Mouse (Mus musculus): ENCODE results near the gene Nacc1.

Gene Nacc1

DNA sequence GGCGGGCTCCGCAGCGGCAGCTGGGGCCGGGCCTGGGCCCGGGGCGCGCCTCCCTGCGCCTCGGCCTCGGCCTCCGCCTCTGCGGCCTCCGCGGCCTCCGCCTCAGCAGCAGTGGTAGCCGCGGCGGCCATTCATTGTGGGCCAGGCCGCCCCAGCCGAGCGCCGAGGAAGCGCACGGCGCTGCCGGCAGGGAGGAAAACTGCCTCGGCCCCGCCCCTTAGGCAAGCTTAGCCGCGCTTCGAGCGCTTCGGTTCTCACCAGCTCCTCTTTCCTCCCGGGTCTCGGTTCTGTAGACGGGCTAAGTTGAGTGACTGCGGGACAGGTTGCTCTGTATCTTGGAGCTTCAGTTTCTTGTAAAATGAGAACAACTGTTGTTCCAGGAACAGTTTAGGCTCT lies at the start of gene Nacc1:
Nacc1 (minus strand) TSS at position 158 of the 396 bp plus-strand sequence.
- peak; percentile 84 to 89 for DNase-seq

DNA sequence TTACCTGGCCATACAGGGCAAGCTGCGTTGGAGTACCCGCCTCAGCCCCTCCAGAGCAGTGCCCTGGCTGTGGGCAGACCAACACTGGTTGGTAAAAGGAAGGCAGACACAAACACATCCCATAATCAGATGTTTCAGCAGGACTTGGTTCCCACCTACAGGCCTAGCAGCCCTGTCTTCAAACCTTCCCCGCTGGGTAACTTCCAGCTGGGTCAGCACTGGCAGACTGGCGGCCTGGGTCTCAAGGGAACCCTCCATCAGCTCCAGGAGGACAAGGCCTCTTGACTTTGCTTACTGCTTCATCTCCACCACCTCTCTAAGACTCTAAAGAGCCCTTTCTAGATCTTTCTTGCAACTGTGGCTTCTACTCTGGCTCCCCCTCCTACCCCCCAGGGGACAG lies 48.9 kb upstream of the Nacc1 start:
- no peak for DNase-seq

DNA sequence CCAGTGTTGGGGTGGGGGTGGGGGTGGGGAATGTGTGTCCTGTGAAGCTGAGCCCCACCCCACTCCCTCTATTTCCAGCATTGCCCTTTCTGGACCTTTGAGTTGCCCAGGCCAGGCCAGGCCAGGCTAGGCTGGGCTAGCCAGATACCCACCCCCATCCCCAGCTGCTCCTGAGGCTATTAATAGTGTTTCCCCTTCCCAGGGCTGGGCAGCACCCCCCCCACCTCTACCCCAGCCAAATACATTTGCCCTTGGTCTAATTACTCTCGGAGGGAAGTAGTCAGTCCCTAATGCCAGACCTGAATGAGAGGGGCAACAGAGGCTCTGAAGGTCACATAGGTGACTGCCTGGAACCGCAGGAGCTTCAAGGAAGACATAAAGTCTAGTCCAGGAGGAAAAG lies 47.9 kb upstream of the Nacc1 start:
- DNase-seq = no peak

DNA sequence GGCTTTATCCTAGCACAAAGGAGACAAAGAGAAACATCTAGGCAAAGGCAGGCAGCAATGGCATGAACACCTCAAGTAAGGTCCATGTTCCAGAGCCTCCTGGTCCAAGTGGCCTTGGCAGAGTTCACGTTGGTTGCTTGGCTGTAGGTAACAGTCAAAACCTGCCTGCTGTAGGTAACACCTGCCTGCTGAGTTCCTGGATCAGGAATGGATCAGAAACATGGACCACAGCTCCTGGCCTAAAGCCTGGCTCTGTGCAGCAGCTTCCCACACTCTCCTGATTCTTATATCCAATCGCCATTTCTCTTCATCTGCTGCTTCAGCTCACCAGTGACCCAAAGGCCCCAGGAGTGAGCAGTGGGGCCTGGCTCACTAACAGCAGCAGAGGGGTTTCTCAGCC lies 47.0 kb upstream of the Nacc1 start:
- no peak for DNase-seq

DNA sequence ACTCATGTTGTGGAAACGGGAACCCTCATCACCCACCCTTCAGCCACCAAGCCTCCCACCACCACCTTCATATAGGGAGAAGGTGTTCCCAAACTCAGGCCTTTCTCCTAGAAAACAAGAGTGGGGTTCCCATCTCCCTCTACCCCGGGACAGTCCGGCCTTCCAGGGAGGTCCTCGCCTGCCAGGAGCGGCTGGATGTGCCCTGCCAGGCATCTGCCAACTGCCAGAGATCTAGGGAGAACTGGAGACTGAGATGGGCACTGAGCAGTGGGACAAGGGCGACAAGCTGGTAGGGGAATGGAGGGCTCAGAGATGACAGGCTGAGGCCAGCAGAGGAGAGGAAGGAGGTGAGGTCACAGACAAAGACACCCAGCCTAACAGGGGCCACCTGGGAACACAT lies 46.3 kb upstream of the Nacc1 start:
- DNase-seq = no peak

DNA sequence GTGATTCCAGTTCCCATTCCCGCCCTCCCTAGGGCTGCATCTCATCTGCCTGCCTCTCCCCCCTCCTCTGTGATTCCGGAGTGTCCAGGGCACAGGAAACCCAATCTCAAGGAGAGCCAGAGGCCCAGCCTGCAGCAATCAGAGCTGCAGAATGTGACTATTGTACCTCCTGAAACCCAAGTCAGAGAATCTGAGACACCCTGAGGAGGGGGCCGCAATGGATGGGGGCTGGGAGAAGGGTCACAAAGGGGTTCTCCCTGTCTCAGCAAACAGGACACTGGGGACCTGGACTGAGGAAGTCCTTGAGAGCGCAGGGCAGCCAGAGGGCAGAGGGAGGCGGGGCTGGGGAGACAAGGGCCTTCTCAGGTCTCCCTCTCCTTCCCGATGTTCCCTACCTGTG lies 45.3 kb upstream of the Nacc1 start:
- DNase-seq = no peak

DNA sequence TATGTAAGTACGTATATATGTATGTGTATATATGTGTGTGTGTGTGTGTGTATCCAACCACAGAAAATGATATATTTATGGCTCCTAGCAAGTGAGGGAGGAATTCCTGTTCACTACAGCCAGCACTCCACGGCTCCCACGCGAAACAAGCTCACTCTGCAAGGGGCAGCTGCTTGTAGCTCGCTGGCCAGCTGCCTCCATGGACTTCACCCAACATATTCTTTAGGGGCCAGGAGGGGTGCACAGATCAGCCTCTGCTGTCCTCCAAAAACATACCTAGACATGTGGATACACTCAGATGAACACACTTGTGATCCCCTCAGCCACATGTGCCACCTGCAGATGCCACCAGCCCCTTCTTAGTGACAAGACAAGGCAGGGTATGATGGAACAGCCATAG lies 44.9 kb upstream of the Nacc1 start:
- no peak for DNase-seq

DNA sequence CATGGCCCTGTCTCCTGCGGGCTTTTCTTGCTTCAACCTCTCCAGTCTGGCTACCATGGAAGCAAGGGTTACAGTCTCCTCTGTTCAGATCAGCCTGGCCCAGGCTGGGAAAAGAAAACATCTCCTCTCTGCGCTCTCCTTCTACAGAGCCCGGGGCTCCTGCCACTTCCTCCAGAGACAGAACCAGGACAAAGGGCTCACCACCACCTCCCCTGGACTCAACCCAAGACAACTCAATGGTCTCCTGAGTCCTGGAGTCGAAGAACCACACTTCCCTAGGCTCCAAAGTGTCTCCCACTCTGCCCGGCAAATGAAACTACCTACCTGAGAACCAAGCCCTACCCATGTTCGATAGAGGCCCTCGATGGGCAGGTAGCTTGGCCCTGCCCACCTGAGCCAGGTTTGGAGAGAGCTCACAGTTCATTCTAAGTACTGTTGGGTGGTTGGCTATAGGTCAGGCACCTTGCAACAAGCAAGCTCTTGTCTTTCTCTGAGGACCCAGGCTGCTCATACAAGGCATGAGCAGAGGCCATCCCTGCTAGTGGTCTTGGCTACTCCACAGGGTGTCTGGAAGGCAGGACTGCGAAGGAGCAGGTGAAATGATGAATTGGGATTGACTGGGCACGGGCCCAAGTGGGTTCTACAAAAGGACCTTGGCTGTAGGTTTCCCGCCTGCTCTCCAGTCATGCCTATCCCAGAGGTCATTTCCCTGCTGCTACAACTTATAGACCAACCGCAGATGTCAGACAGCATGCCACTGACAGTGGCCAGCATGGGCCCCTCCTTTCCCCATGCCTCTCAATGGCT lies 43.9 kb upstream of the Nacc1 start:
- no peak for DNase-seq

DNA sequence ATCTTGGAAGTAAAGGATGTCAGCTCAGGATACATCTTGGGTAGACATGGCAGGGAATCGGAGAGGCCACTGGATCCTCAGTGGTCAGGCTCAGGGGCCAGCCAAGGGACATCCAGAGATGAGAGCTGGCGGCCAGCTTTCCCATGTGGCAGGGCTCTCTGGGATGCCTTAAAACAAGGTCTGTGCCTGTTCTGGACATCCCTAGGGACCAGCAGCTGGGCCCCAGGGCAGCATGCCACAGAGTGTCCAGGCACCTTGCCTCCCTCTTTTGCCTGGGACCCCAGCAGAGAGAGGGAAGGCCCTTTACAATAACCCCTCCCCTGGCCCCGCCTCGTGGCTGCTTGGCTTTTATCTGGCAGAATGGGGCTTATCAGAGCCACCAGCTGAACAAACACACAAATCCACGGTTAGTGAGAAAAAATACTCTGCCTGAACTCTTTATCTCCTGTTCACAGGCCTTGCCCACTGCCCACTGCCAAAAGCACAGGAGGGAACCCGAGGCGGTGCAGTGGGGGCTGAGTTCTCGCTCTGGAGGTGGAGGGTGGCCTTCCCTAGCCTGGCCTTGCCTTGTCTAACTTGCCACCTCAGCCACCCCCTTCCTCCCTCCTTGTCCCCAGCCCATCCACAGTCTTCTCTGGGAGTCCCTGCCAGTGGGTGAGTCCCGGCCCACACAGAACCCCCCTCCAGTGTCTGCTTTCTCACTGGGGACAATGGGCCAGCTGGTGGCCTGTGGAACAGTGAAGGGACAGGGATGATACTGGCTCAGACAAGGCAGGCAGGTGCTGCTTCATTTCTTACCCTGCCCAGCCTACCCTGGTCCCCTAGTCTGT lies 43.1 kb upstream of the Nacc1 start:
- DNase-seq = no peak

DNA sequence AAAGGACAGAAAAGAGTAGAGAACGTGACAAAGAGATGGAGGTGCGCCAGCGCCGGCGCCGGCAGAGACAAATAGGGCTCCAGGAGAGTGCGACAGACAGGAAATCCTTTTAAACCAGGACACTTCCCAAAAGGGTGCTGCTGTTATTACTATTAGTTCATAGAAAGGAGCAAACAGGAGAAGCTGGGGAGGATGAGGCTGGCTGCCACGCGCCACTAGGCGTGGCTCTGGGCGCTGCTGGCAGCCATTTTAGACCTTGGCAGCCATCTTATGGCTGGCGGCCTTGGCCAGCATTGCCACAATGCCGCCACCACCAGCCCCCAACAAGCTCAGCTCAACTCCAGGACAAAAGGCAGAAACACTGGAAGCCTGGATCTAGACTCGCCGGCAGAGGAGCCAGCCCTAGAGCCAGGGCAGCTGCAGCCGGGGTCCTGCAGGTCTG lies 42.3 kb upstream of the Nacc1 start:
- DNase-seq = peak in 1 of 2 experiments; percentile 55

DNA sequence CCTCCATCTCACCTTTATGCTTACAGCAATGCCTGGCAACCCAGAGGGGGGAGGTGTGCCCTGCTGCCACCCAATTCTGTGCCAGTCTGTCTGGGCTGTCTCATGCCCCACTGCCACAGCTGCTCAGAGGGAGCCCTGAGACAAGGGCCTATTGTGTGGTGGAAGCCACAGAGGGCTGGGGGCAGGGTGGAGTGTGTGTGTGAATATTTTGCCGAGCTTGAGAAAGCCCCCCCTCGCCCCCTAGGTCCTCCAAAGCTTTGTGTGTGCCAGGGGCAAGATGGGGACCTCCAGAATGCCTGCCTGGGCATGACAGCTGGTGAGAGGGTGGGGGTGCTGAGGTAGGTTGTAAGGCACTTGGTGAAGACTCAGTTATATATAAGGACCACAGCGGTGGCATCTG lies 40.8 kb upstream of the Nacc1 start:
- DNase-seq = no peak

DNA sequence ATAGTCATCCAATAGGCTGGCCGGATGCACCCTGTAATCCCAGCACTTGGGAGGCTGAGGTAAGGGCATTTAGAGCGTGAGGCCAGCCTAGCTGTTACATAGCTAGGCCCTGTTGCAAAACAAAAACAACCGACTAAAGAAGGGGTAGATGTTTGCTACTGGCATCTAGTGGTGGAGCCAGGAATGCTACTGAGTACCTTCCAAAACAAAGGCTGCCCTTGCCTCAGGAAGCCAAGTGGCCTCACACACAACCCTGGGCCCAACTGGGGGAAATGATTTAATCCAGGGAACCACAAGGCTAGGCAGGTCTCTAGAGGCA lies 38.2 kb upstream of the Nacc1 start:
- DNase-seq = peak; percentile 58 to 61

DNA sequence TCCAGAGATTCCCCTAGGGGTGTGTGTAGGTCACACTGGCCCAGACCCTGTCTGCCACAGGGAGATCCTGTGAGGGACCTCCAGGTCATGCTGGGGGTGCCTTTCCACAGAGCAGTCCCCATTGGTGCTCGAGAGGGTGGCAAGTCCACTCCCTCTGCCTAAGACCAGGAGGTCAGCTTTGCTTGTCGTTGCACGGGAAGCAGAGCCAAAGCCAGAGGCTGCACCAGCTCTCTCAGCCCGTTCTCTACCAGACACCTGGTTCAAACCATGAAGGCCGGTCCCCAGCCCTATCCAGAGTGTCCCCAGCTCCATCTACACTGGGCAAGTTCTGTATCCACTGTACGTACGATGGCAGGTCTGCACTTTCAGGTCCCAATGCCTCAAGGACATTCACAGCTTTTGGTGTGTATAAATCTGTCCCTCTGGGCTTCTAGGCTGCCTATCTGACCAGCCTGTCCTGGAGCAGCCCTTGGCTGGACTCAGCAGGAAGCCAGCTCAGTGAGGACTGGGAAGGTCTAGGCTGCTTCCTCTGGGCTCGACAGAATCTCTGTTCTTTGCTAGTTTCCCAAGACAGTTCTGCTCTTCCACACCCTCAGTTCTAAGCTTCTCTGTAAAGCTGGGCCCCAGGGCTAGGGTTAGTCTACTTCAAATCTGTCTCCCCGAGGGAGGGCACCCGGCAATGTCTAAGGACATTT lies 37.7 kb upstream of the Nacc1 start:
- DNase-seq = no peak

DNA sequence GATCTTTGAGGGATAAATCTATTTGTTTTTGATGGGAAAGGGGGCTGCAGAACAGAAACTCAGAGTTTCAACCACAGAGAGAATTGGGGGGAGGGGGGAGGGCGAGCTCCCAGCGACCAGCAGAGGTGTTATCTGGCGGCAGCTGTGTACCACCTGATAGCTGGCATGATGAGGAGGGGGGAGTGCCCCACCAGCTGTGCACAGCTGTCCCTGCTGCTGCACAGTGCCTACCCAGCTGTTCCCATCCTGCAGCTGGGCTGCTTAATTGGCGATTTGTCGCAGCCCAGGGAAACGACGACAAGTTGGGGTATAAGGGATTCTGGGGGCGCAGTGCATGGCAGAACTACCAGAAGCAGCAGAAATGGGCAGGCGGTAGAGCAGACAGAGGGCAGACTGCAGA lies 37.0 kb upstream of the Nacc1 start:
- no peak for DNase-seq

DNA sequence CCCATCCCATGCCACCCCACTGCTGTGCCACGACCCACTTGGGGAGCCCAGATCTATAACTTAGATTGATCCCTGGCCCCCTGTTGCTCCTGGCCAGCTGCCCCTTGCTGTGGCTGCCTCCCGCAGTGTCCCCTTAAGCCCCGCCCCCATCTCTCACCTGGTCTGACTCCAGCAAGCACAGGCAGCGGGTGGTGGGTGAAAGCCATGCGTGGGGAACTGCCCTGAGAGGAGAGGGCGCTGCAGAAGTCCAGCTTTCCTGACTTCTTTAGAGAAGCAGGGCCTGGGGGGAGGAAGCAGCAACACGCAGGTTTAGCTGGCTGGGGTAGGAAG lies 35.9 kb upstream of the Nacc1 start:
- peak in 1 of 2 experiments; percentile 58 for DNase-seq

DNA sequence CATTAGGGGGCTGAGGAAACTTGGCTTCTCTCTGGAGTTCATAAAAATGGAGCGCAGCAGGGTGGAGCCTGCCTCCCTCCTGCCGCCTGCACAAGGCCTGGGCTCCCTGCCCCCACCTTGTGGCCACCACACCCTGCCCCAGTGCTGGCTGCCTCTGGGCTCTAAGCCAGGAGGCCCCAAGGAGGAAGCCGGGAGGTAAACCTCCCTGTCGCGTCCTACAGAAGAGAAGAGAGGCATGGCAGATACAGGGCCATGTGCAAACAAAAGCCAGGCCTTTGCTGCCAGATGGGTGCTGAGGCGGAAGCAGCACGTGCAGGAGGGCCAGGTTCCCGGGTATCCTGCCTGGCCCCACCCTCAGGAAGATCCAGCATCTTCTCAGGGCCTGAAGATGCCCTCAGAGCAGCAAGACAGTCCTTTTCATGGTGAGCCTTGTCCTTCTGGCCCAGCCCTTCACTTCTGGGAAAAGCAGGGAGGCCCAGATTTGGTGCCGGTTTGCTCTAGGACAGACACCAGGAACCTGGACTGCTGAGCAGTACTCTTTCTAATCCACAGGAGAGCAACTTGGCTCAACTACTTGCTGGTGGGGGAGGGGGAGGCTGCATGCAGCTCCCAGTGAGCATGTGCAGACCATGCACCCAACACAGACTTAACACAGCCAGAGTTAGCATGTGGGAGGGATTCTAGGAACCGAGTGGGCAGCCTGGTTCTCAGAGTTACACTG lies 35.3 kb upstream of the Nacc1 start, which contains the start of gene G430095P16Rik:
G430095P16Rik (plus strand) TSS at position 158 of the 721 bp plus-strand sequence.
- DNase-seq = peak; percentile 67 to 72

DNA sequence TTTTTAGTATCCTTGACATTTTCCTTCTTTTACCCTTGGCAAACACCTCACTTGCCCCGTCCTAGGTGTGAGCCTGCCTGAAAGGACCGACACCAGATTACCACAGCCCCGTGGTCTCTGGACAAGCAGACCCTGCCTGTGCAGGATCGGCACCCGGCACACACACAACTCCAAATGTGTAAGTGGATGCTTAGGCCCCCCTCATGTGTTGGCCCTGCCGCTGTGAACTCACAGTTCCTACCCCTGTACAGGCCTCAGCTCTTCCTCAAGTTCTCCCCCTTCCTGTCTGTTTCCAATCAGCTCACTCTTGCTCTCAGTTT lies 34.8 kb upstream of the Nacc1 start:
- no peak for DNase-seq

DNA sequence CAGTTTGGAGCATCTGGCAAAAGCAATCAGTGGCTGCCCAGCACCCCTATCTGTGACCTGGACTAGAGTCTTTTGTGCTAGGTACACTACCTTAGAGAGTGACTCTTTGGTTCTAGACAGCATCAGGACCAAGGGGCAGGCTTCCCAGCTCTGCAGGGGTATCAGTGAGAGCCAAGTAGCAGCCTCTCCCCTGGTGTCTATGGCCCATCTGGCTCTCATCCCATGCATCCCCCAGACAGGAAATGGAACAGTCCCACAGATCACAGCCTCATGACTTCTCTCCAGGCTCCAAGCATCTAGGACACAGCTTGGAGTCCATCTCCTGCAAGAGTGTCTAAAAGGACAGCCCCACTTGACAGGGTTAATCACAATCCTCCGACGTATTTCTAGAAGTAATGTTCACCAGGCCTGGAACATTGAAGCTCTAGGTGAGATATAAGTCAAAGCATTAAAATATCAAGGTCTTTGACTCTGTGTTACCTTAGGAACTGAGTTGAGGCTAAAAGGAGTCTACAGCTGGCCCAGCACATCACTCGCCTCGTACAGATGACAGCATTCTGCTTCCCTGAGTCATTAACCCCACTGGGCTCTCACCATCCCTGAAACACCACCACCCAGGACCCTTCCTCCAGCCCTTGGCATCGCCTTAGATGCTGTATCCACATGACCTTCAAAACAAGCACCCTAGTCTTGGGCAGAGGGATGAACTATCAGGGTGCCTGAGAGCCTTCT lies 31.5 kb upstream of the Nacc1 start:
- DNase-seq = no peak

DNA sequence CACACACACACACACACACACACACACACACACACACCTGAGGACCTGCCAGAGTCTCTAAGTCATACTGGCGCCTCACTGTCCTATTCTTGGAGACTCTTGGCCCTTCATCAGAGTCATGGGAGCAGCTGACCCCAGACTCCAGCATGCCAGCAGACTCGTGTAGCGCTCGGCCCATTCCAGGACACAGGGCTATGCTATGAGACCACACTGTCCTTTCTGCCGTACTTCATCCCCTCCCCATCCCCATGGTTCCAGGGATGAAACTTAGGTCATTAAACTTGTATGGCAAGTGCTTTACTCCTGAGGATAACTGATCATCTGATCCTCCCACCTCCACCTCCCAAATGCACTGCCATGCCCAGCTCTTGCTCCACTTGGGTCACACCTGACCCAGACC lies 30.8 kb upstream of the Nacc1 start:
- DNase-seq = no peak

DNA sequence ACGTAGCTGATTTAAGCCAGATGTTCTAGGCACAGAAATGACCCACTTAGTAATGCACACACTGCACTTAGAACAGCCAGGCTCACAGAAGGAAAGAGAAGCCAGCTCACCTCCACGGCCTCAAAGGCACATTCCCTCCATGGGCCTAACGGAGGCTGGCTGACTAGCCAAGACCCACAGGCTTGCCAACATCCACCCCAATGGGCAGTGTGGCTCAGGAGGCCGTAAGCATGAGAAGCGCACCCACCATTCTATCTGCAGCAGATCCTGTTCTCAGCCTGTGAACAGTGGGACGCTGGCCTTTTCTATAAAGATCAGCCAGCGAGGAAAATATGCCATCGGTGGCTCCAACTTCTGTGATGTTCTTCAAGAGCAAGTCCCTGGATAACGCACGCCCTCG lies 29.1 kb upstream of the Nacc1 start:
- DNase-seq = no peak

DNA sequence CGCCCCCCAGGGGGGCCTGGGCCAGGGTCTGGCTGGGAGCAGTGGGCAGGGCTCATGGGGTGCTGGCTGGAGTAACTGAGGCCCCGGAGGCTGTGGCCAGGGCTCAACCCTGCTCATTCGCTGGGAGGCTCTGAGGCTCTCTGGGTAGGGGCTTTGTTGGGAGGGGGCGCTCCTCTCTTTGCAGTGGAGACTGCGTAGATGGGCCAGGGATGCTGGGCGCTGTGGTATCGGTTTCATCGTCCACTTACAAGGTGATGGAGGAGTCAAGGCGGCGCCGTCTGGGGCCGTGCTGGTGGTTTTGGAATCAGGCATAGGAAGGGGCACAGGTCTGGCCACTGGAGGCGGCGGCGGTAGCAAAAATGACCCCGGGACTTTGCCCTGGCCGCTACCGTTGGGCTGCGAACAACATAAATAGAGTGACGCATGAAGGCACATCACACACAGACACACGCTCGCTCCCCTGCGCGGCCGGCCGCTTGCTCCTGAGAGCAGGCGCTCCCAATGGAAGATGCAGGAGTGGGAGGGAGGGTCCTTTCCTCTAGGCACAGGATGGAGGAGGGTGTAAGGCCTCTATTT lies 28.3 kb upstream of the Nacc1 start:
- DNase-seq = no peak

DNA sequence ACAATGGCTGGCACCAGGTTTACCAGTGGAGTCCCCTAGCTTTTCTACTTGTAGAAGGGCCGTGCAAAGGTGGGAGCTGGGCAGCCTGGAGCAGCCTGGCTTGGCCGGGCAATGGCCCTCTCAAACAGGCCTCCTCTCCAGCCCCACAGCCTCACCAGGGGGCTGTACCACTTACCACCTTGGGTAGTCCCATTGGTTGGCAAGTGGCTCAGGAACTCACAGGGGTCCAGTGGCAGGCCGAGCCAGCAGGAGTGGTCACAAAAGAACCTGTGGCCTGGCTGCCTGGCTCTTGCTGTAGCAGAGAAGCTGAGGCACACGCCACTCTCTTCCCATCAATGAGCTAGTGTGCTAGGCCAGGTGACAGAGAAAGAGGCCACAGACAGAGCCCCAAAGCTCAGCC lies 26.5 kb upstream of the Nacc1 start:
- DNase-seq = no peak
